Mouse (Mus musculus) neutrophil, adult 65 days (primary cell): ENCODE measurements around the gene Fam219a. TPM values are rescaled to one million over a fixed set of nuclear protein-coding genes. Genes with fewer than 3 reads are reported as not detected.

ENCODE experiments used
- total RNA-seq: library from RNA; stranded (reverse); gene quantifications from 2 replicates; pipeline ENCODE4 v1.2.4, GENCODE M21; 2023

Fam219a gene
- 17.4 and 22.1 TPM in 2 replicates for total RNA-seq

GRCm38 (mm10) chr4:41569411-41569885 is at the start of gene Fam219a, which contains the start of gene Dnaic1:
Gene Fam219a, minus strand, starts transcription at chr4:41569538.
Gene Dnaic1, plus strand, starts transcription at chr4:41569775.

GRCm38 (mm10) chr4:41517233-41517632 is 52.1 kb downstream of the Fam219a start, which contains the start of gene 1110017D15Rik:
Gene 1110017D15Rik, minus strand, starts transcription at chr4:41517333.

GRCm38 (mm10) chr4:41502986-41503412 is 66.3 kb downstream of the Fam219a start, which contains the start of gene AI464131:
Gene AI464131, minus strand, starts transcription at chr4:41503076.

Other genes starting within 250 kb of the Fam219a start
- 89.5 and 135 TPM in 2 replicates for gene Ubap1, start 220.5 kb downstream of the Fam219a start, total RNA-seq
- gene Kif24, start 104.7 kb downstream of the Fam219a start, total RNA-seq, result 5.8 and 10.5 TPM in 2 replicates
- gene Nudt2, start 104.4 kb downstream of the Fam219a start, total RNA-seq, result 2.3 and 3.4 TPM in 2 replicates
- gene AI464131, start 66.5 kb downstream of the Fam219a start, total RNA-seq, result not detected in 2 replicates
- not detected in 2 replicates for gene 1110017D15Rik, start 52.2 kb downstream of the Fam219a start, total RNA-seq
- not detected in 2 replicates for gene Dnaic1, start 237 bp upstream of the Fam219a start, total RNA-seq
- not detected in 2 replicates for gene Enho, start 70.8 kb upstream of the Fam219a start, total RNA-seq
- gene Cntfr, start 127.6 kb upstream of the Fam219a start, total RNA-seq, result not detected in 2 replicates
- gene Il11ra1, start 130.5 kb upstream of the Fam219a start, total RNA-seq, result 9.6 and 15.2 TPM in 2 replicates
- gene Rpp25l, start 144.0 kb upstream of the Fam219a start, total RNA-seq, result 22.3 and 23.9 TPM in 2 replicates
- gene Dctn3, start 153.6 kb upstream of the Fam219a start, total RNA-seq, result 72.9 and 108 TPM in 2 replicates
- not detected in 2 replicates for gene Arid3c, start 161.6 kb upstream of the Fam219a start, total RNA-seq
- gene Galt, start 185.7 kb upstream of the Fam219a start, total RNA-seq, result 20.3 and 28.6 TPM in 2 replicates
- 11.6 and 15.2 TPM in 2 replicates for gene Sigmar1, start 186.6 kb upstream of the Fam219a start, total RNA-seq
- gene Ccl27a, start 204.7 kb upstream of the Fam219a start, total RNA-seq, result 0.98 and 1.2 TPM in 2 replicates